Mouse (Mus musculus) liver, postnatal 0 days (tissue): Measurements from ENCODE around the gene Dach1. TPM values are rescaled to one million over a fixed set of nuclear protein-coding genes. Genes with fewer than 3 reads are reported as not detected.

ENCODE experiments used
- ATAC-seq: fragments of 200-750 bp; cut with Nextera tagmentation; 2 replicates; pipeline ENCODE4 v1.8.0; 2017; ENCODE audit warnings: mild to moderate bottlenecking, moderate library complexity
- DNase-seq: peaks from one replicate; pipeline ENCODE4 v3.0.0-alpha.2; 2016
- H3K27ac ChIP-seq: fragments of 300-500 bp; sonication (generic); 2 replicates; pipeline ENCODE4 v1.5.1; 2014; ENCODE audit warnings: antibody characterized with exemption, moderate library complexity, mild to moderate bottlenecking, low read depth
- H3K27me3 ChIP-seq: fragments of 300-500 bp; sonication (generic); 2 replicates; pipeline ENCODE4 v1.6.1; 2014; ENCODE audit warnings: low read length, control low read depth, mixed read lengths; ENCODE audit not compliant: insufficient read depth
- H3K36me3 ChIP-seq: fragments of 300-500 bp; sonication (generic); replicated peaks from 2 replicates; pipeline ENCODE4 v1.6.1; 2014; ENCODE audit warnings: mild to moderate bottlenecking, control low read depth, low read length, moderate library complexity, mixed read lengths; ENCODE audit not compliant: insufficient read depth
- H3K4me1 ChIP-seq: fragments of 300-500 bp; sonication (generic); 2 replicates; pipeline ENCODE4 v1.6.1; 2014; ENCODE audit warnings: antibody characterized with exemption, mild to moderate bottlenecking, control low read depth; ENCODE audit not compliant: insufficient read depth
- H3K4me2 ChIP-seq: fragments of 300-500 bp; sonication (generic); 2 replicates; pipeline ENCODE4 v1.6.1; 2014; ENCODE audit warnings: low read depth, mild to moderate bottlenecking, low read length, moderate library complexity, mixed read lengths
- H3K4me3 ChIP-seq: fragments of 300-500 bp; sonication (generic); 2 replicates; pipeline ENCODE4 v1.5.1; 2014; ENCODE audit warnings: low read depth, low read length
- H3K9ac ChIP-seq: fragments of 300-500 bp; sonication (generic); replicated peaks from 2 replicates; pipeline ENCODE4 v1.6.1; 2014; ENCODE audit warnings: mild to moderate bottlenecking, moderate library complexity
- H3K9me3 ChIP-seq: fragments of 300-500 bp; sonication (generic); 2 replicates; pipeline ENCODE4 v1.6.1; 2016; ENCODE audit warnings: mild to moderate bottlenecking, control low read depth, low read length, mixed read lengths
- CTCF ChIP-seq: sonication (generic); IDR thresholded peaks from 2 replicates; pipeline ENCODE4 v1.5.1; 2016; ENCODE audit warnings: antibody characterized with exemption, low read depth
- EP300 ChIP-seq: IDR thresholded peaks from 2 replicates; pipeline ENCODE4 v1.6.1; 2016; ENCODE audit warnings: antibody characterized with exemption, low read depth, mild to moderate bottlenecking
- WGBS: fragments of 180-500 bp; shearing (Covaris S2); extraction: QIAGEN DNeasy Blood & Tissue Kit; methylation state at CpG from one replicate; pipeline ENCODE4 v1.1.7; 2014; ENCODE audit not compliant: insufficient replicate concordance; 5-methylcytosine and 5-hydroxymethylcytosine counted together
- polyA plus RNA-seq: library from polyadenylated mRNA; unstranded; fragments of >200 nt; fragmentation: Nextera tagmentation; extraction: Ambion mirVana; gene quantifications from 2 replicates; pipeline ENCODE4 v1.2.1, GENCODE M21; 2015

Dach1 gene
- polyA plus RNA-seq, 1 experiment from 2014 or later, result 0.39 TPM

DNA sequence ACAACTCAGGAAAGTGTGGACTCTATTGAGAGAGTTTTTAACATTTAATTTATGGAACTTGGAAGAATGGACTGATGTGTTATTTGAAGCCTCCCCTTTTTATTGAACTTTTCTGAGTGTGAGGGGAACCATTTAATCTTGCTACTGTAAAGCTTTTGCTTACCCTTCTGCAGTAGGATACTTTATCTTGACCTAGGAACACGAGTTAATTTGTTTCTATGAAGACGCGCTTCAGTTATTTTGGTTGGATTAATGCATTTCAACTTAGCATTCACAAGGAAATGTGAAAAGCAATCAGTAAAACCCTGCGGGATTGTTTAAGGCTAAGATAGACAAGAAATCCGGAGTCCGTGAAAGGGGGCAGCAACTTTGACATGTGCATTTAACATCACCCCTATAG is 89.6 kb downstream of the Dach1 start:
- H3K4me1 ChIP-seq, result no peaks in the 10 kb centered on the region
- no peak overlapping the region for H3K9ac ChIP-seq
- H3K4me3 ChIP-seq, result no peak overlapping the region
- no peak overlapping the region for H3K27ac ChIP-seq
- no peaks in the 10 kb centered on the region for H3K36me3 ChIP-seq
- H3K9me3 ChIP-seq, result no peaks in the 10 kb centered on the region
- DNase-seq, result no peak
- WGBS, result 81% methylated on average over 6 of the region's 6 CpGs
- no peak overlapping the region for H3K4me2 ChIP-seq
- H3K27me3 ChIP-seq, result no peaks in the 10 kb centered on the region
- TF ChIP-seq CTCF, result no peak
- TF ChIP-seq EP300, result no peak
- ATAC-seq, result no peak

GRCm38 (mm10) chr14:98077996-98078395 is 91.6 kb downstream of the Dach1 start:
- DNase-seq (no peak), ATAC-seq (no peak)
- TF ChIP-seq EP300 (no peak), CTCF (no peak)

DNA sequence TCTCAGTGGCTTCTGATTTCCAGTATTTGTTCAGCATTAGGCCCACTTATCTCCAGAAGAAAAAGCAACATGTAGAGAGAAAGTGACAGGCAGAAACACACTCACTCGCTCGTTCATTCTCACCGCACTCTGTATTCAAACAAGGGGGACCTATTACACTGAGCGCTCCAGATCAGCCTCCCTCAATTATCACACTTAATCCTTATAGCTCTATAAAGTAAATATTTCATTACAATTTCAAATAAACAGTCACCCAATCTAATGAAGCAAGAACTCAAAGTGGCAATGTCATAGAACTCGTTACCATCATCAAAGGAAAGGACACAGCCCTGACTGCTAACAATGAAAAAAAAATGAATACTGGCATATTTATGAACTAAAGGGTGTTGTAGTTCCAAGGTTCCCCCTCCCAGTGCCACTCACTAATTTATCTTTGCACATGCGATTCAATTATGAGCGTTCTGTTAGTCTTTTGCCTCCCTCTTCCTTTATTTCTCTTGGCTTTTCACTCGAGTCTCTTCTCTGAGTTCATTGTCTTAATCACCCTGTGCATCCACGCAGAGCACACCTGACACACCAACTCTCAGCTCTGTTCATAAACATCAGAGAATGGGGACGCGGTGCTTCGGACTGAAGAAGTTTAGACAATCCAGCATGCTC is 96.0 kb downstream of the Dach1 start:
- 71% methylated on average over 12 of the region's 12 CpGs for WGBS
- no peak overlapping the region for H3K9ac ChIP-seq
- H3K27me3 ChIP-seq, result no peaks in the 10 kb centered on the region
- ATAC-seq, result no peak
- no peak for DNase-seq
- no peak overlapping the region for H3K27ac ChIP-seq
- TF ChIP-seq CTCF (no peak), EP300 (no peak)
- no peak overlapping the region for H3K4me3 ChIP-seq
- H3K9me3 ChIP-seq, result no peaks in the 10 kb centered on the region
- H3K4me1 ChIP-seq, result no peaks in the 10 kb centered on the region
- no peak overlapping the region for H3K4me2 ChIP-seq
- no peaks in the 10 kb centered on the region for H3K36me3 ChIP-seq

More at GRCm38 (mm10) chr14:98077996-98078395, 91.6 kb downstream of the Dach1 start:
- H3K36me3 ChIP-seq, result no peaks in the 10 kb centered on the region
- H3K4me2 ChIP-seq, result no peak overlapping the region
- H3K9me3 ChIP-seq, result no peaks in the 10 kb centered on the region
- no peak overlapping the region for H3K27ac ChIP-seq
- no peak overlapping the region for H3K4me3 ChIP-seq
- no peaks in the 10 kb centered on the region for H3K4me1 ChIP-seq
- H3K27me3 ChIP-seq, result no peaks in the 10 kb centered on the region
- no peak overlapping the region for H3K9ac ChIP-seq

GRCm38 (mm10) chr14:98072647-98073420 is 96.7 kb downstream of the Dach1 start:
- no peak for TF ChIP-seq CTCF
- no peak for TF ChIP-seq EP300
- Histone ChIP-seq H3K36me3 (no peaks in the 10 kb centered on the region), H3K4me1 (no peaks in the 10 kb centered on the region), H3K9me3 (no peaks in the 10 kb centered on the region), H3K4me2 (no peak overlapping the region), H3K27me3 (no peaks in the 10 kb centered on the region), H3K27ac (no peak overlapping the region), H3K4me3 (no peak overlapping the region), H3K9ac (no peak overlapping the region)
- DNase-seq (no peak), ATAC-seq (no peak)
- WGBS, result 57% methylated on average over 11 of the region's 11 CpGs

DNA sequence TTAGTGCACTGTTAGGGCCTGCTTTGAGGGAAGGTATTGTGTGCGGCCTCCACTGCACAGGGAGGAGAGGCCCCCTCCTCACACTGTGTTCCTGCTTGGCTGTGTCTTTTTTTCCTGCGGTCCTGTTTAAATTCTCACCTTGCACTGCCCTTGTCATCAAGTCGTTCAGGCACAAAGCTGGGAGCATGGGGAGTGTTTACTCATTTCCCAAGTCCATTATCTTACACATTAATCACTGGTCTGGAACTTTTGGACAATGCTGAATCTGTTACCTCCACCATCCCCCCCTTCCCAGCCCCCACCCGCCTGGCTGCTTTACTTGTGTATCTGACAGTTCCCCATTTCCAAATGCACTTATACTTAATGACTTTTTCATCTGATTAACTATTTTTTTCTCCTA is 97.7 kb downstream of the Dach1 start:
- WGBS, result 44% methylated on average over 4 of the region's 4 CpGs
- ATAC-seq, result no peak
- no peak overlapping the region for H3K4me2 ChIP-seq

DNA sequence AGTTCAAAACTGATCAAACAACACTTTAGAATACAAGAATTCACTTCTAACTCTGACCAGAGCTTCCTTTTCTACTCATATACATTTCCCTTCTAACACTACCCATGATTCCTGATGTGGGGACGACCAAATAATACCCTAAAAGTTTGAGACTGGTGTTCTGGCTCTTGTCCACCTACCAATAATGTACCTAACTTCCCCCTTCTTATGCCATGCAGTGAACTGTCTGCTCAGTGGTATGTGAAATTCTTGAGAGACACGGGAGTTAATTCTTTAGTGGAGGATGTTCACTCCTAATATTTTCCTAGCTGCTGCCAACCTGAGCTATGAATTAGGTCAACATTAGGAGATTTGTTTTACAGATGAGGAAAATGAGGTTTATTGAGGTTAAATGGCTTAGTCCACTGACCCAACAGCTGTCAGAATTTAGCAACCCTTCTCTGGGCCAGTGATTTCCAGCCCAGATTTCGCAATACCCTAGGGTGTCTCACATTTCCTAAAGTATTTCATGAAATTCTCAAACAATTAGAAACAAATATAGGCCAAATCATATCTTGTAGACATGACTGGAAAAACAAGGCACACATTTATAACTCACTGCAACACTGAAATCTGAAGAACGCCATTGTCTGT is 102.2 kb downstream of the Dach1 start:
- no peak overlapping the region for H3K9ac ChIP-seq
- ATAC-seq, result peak; percentile 70
- no peak overlapping the region for H3K4me2 ChIP-seq
- no peaks in the 10 kb centered on the region for H3K27me3 ChIP-seq
- no peak overlapping the region for H3K4me3 ChIP-seq
- 0 out of 2 replicates have a peak, but pooled peaks cover 2% of the 10 kb centered on the region for H3K4me1 ChIP-seq
- no peak overlapping the region for H3K27ac ChIP-seq
- H3K9me3 ChIP-seq, result no peaks in the 10 kb centered on the region
- WGBS, result 64% methylated on average over 4 of the region's 4 CpGs
- no peak for DNase-seq
- H3K36me3 ChIP-seq, result no peaks in the 10 kb centered on the region
- TF ChIP-seq CTCF, result no peak

More for the DNA sequence above, 97.7 kb downstream of the Dach1 start:
- no peaks in the 10 kb centered on the region for H3K36me3 ChIP-seq
- no peaks in the 10 kb centered on the region for H3K9me3 ChIP-seq
- no peak for DNase-seq
- no peak overlapping the region for H3K27ac ChIP-seq
- no peak for TF ChIP-seq EP300
- TF ChIP-seq CTCF, result no peak
- H3K4me1 ChIP-seq, result 0 out of 2 replicates have a peak, but pooled peaks cover 2% of the 10 kb centered on the region
- no peak overlapping the region for H3K9ac ChIP-seq
- no peaks in the 10 kb centered on the region for H3K27me3 ChIP-seq
- no peak overlapping the region for H3K4me3 ChIP-seq
